Mouse (Mus musculus) CH12.LX (cell line): ENCODE measurements at regions not wholly inside any gene's neighbourhood (a gene's known extent, or its start where the extent isn't known, plus 50 kb on each side); places are given as distances from the start of the nearest gene placed in this dataset.

Experiments used
- BHLHE40 ChIP-seq: IDR thresholded peaks from 2 replicates; pipeline ENCODE4 v1.6.1; 2011; ENCODE audit warnings: mild to moderate bottlenecking, low read depth, low read length, improper control_type of control experiment
- CHD2 ChIP-seq: IDR thresholded peaks from 2 replicates; pipeline ENCODE4 v1.6.1; 2011; ENCODE audit warnings: low read length, improper control_type of control experiment
- CTCF ChIP-seq, 2 experiments: IDR thresholded peaks in 1 of 2; conservative IDR thresholded peaks in 1 of 2; 2 replicates each; pipeline ENCODE4 v1.5.1; 2011 to 2012; ENCODE audit warnings: low read depth in 2 of 2, low read length in 2 of 2, improper control_type of control experiment in 1 of 2, inconsistent platforms in 1 of 2, mild to moderate bottlenecking in 1 of 2, moderate library complexity in 1 of 2
- ELF1 ChIP-seq: IDR thresholded peaks from 2 replicates; pipeline ENCODE4 v1.6.1; 2014; ENCODE audit warnings: low read depth, mild to moderate bottlenecking, inconsistent platforms, low read length, improper control_type of control experiment
- EP300 ChIP-seq: IDR thresholded peaks from 2 replicates; pipeline ENCODE4 v1.6.1; 2011; ENCODE audit warnings: low read length, improper control_type of control experiment
- KAT2A ChIP-seq: IDR thresholded peaks from 2 replicates; pipeline ENCODE4 v1.6.1; 2012; ENCODE audit warnings: low read length, improper control_type of control experiment, inconsistent platforms; ENCODE audit not compliant: insufficient replicate concordance
- MAX ChIP-seq: IDR thresholded peaks from 2 replicates; pipeline ENCODE4 v1.6.1; 2011; ENCODE audit warnings: low read length, improper control_type of control experiment
- MXI1 ChIP-seq: IDR thresholded peaks from 2 replicates; pipeline ENCODE4 v1.6.1; 2011; ENCODE audit warnings: mild to moderate bottlenecking, low read depth, low read length, improper control_type of control experiment
- POLR2A ChIP-seq: IDR thresholded peaks from 2 replicates; pipeline ENCODE4 v1.6.1; 2011; ENCODE audit warnings: low read depth, mild to moderate bottlenecking, improper control_type of control experiment, low read length
- SIN3A ChIP-seq: IDR thresholded peaks from 2 replicates; pipeline ENCODE4 v1.6.1; 2012; ENCODE audit warnings: low read length, improper control_type of control experiment, inconsistent platforms
- USF1 ChIP-seq: IDR thresholded peaks from 2 replicates; pipeline ENCODE4 v1.6.1; 2014; ENCODE audit warnings: low read depth, mild to moderate bottlenecking, inconsistent platforms, low read length, improper control_type of control experiment
- ZNF384 ChIP-seq: IDR thresholded peaks from 2 replicates; pipeline ENCODE4 v1.6.1; 2012; ENCODE audit warnings: low read depth, low read length, improper control_type of control experiment, inconsistent platforms

DNA sequence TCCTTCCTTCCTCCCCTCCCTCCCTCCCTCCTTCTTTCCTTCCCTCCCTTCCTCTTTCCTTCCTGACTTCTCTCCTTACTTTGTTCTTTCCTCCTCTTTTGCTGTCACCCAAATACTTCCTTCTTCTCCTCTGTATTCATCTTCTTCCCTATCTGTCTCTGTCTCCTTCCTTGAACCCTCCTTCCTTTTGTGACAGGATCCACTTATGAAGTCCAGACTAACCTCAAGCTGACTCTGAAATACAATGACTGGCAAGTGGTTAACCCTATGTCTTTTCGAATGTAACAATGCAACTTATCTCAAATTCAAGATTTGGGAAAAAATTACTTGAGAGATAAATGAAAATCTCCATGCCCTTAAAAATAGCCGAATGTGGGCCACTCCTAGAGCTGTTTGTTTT is 197.0 kb upstream of the Dcn start:
- TF ChIP-seq KAT2A = no peak
- TF ChIP-seq CHD2 = no peak
- TF ChIP-seq EP300 = no peak
- no peak for TF ChIP-seq SIN3A
- no peak for TF ChIP-seq POLR2A
- TF ChIP-seq ELF1 = no peak
- no peak for TF ChIP-seq ZNF384
- no peak for TF ChIP-seq MXI1
- TF ChIP-seq BHLHE40 = no peak
- TF ChIP-seq USF1 = no peak
- TF ChIP-seq CTCF (conservative IDR thresholded peaks at IDR 0.05 in 1 of 2, IDR thresholded peaks at IDR 0.05 in 1 of 2; ENCODE audit: low read depth in 2 of 2, low read length in 2 of 2) = no peak
- TF ChIP-seq MAX = no peak
